Mouse (Mus musculus): ENCODE measurements at regions not wholly inside any gene's neighbourhood (a gene's known extent, or its start where the extent isn't known, plus 50 kb on each side); places are given as distances from the start of the nearest gene placed in this dataset.

- peaks cover 14% of the 10 kb centered on the region for H3K4me1 ChIP-seq (ENCODE audit: control insufficient read depth, insufficient read depth, low read length)
- H3K27ac ChIP-seq (ENCODE audit: insufficient read depth, low read depth, low read length): no peak overlapping the region
- no peak for TF ChIP-seq POLR2A (IDR thresholded peaks at IDR 0.05; ENCODE audit: borderline replicate concordance, low read depth, low read length)
- no peak for TF ChIP-seq CTCF (IDR thresholded peaks at IDR 0.05; ENCODE audit: low read depth, low read length)
- H3K4me3 ChIP-seq (ENCODE audit: insufficient read depth, low read length): no peak overlapping the region
These were observed 174.1 kb upstream of the Map3k1 start for GRCm38 (mm10) chr13:111982796-111983460.

DNA sequence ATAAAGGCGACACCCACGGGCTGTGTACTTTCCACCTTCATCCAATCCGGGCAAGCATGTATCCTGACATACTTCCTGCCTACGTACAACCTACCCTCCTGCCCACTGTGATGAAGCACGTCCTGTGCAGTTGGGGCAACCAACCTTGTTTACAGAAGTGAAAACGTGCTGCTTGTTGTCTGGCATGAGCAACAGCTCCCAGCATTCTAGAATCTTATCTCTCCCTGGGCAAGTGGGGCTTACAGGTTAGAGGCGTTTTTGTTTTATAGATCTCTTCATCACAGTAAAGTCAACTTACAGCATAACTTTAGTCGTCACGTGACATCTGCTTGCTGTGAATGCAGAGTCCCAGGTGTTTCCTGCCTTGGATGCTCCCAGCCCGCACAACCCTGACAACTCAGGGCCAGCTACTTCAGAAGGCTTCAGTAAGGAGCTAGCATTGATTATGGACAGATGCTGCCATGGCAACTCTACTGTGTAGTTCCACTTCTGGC, 175.3 kb upstream of the Map3k1 start:
- Histone ChIP-seq H3K27ac (ENCODE audit: insufficient read depth, low read depth, low read length) (no peak overlapping the region), H3K4me1 (ENCODE audit: control insufficient read depth, insufficient read depth, low read length) (peaks cover 14% of the 10 kb centered on the region), H3K4me3 (ENCODE audit: insufficient read depth, low read length) (no peak overlapping the region)
- TF ChIP-seq CTCF (IDR thresholded peaks at IDR 0.05; ENCODE audit: low read depth, low read length) (no peak), POLR2A (IDR thresholded peaks at IDR 0.05; ENCODE audit: borderline replicate concordance, low read depth, low read length) (no peak)

DNA sequence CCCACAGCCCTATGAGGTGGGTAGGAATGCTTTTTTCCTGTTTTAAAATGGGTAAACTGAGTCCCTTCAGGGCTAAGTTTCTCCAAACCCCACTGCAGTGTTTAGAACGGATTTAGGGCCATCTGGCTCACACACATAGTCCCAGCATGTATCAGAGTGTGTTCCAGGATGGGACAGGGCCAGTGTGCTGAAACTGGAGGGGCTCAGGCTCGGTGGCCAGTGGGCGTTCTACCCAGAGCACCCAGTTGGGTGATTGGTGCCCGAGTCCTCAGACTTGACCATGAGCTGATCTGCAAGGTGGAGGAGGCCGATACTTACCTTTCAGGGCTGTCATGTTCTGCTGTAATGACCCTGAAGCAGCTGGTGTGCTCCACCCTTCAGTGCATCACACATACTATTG, 176.6 kb upstream of the Map3k1 start:
- TF ChIP-seq POLR2A (IDR thresholded peaks at IDR 0.05; ENCODE audit: borderline replicate concordance, low read depth, low read length) (no peak), CTCF (IDR thresholded peaks at IDR 0.05; ENCODE audit: low read depth, low read length) (no peak)
- Histone ChIP-seq H3K4me3 (ENCODE audit: insufficient read depth, low read length) (no peak overlapping the region), H3K27ac (ENCODE audit: insufficient read depth, low read depth, low read length) (no peak overlapping the region), H3K4me1 (ENCODE audit: control insufficient read depth, insufficient read depth, low read length) (peaks cover 4% of the 10 kb centered on the region)

GRCm38 (mm10) chr13:111986681-111987080, 177.9 kb upstream of the Map3k1 start:
- H3K4me1 ChIP-seq (ENCODE audit: control insufficient read depth, insufficient read depth, low read length): 0 out of 2 replicates have a peak, but pooled peaks cover 2% of the 10 kb centered on the region
- TF ChIP-seq POLR2A (IDR thresholded peaks at IDR 0.05; ENCODE audit: borderline replicate concordance, low read depth, low read length): no peak
- H3K4me3 ChIP-seq (ENCODE audit: insufficient read depth, low read length): no peak overlapping the region
- no peak overlapping the region for H3K27ac ChIP-seq (ENCODE audit: insufficient read depth, low read depth, low read length)

DNA sequence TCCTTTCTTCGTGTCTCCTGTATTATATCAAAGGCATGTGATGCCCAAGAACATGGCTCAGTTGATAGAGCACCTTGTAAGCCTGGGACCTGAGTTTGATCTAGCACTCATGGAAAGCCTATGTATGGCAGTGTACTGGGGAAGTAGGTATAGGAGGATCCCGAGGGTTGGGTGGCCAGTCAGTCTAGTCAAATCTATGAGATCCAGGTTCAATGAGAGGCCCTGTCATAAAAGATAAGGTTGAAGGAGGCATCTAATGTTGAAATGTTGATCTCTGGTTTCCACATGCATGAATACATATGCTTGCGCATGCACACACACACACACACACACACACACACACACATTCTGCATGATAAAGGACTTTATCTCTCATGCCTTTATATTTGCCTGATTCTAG, 178.6 kb upstream of the Map3k1 start:
- Histone ChIP-seq H3K4me3 (ENCODE audit: insufficient read depth, low read length) (no peak overlapping the region), H3K27ac (ENCODE audit: insufficient read depth, low read depth, low read length) (no peak overlapping the region), H3K4me1 (ENCODE audit: control insufficient read depth, insufficient read depth, low read length) (0 out of 2 replicates have a peak, but pooled peaks cover 2% of the 10 kb centered on the region)
- no peak for TF ChIP-seq POLR2A (IDR thresholded peaks at IDR 0.05; ENCODE audit: borderline replicate concordance, low read depth, low read length)

DNA sequence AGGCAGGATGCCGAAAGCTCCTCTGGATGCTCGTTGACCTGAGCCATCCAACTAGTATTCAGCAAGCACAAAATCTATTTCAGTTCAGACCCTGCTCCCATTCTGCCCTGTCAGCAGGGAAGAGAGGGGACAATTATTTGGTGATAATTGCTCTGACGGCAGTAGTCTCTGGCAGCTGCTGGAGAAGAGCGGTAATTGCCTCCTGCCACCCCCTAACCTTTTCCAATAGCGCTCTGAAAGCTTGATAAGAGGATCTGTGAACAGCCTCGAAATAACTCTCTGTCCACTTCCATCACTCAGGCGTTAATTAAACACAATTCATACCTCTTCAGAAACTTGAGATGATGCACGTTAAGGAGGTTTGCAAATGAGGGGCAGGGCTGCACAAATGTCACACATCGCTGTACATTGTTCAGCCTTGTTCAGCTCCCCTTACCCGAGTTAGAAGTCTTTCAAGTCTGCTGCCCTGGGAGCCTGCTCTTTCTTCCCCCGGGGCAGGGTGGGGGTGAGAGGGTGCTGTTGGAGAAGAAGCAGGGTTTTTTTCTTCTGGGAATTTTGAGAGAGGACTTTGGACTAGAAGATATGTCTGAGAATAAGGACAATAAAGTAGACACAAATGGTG, 182.2 kb upstream of the Map3k1 start:
- Histone ChIP-seq H3K4me3 (ENCODE audit: insufficient read depth, low read length) (no peak overlapping the region), H3K4me1 (ENCODE audit: control insufficient read depth, insufficient read depth, low read length) (0 out of 2 replicates have a peak, but pooled peaks cover 2% of the 10 kb centered on the region), H3K27ac (ENCODE audit: insufficient read depth, low read depth, low read length) (no peak overlapping the region)
- no peak for TF ChIP-seq CTCF (IDR thresholded peaks at IDR 0.05; ENCODE audit: low read depth, low read length)
- TF ChIP-seq POLR2A (IDR thresholded peaks at IDR 0.05; ENCODE audit: borderline replicate concordance, low read depth, low read length): no peak

DNA sequence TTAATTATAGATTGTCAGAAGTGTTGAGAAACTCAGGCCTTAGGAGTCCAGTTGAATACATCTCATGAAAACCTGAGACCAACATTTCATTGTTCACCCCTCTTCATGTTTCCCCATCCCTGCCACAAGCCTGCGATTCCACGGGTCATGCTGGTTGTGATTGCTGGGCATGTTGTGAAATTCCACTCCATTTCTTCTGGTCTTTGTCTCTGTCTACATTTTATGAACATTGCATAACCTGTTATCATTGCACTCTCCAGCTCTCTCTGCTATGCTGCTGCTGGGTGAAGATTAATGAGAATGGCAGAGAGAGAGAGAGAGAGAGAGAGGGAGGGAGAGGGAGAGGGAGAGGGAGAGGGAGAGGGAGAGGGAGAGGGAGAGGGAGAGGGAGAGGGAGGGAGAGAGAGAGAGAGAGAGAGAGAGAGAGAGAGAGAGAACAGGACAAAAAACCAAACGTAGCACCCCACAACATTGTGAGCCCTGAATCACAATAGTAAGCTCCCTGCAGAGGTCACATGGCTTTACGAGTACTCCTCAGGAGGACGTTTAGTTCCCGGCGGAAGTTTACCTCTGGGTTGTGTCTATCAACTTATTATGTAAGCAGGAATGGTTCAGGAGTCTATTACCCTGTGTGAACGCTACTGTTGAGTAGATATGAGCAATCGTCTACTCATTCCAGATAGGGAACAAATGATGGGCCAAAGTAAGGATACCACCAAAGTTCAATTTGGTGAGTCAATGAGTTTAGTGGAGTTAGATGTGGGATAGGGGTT, 183.5 kb upstream of the Map3k1 start:
- no peak overlapping the region for H3K27ac ChIP-seq (ENCODE audit: insufficient read depth, low read depth, low read length)
- 0 out of 2 replicates have a peak, but pooled peaks cover 2% of the 10 kb centered on the region for H3K4me1 ChIP-seq (ENCODE audit: control insufficient read depth, insufficient read depth, low read length)
- no peak overlapping the region for H3K4me3 ChIP-seq (ENCODE audit: insufficient read depth, low read length)
- no peak for TF ChIP-seq CTCF (IDR thresholded peaks at IDR 0.05; ENCODE audit: low read depth, low read length)
- TF ChIP-seq POLR2A (IDR thresholded peaks at IDR 0.05; ENCODE audit: borderline replicate concordance, low read depth, low read length): no peak

DNA sequence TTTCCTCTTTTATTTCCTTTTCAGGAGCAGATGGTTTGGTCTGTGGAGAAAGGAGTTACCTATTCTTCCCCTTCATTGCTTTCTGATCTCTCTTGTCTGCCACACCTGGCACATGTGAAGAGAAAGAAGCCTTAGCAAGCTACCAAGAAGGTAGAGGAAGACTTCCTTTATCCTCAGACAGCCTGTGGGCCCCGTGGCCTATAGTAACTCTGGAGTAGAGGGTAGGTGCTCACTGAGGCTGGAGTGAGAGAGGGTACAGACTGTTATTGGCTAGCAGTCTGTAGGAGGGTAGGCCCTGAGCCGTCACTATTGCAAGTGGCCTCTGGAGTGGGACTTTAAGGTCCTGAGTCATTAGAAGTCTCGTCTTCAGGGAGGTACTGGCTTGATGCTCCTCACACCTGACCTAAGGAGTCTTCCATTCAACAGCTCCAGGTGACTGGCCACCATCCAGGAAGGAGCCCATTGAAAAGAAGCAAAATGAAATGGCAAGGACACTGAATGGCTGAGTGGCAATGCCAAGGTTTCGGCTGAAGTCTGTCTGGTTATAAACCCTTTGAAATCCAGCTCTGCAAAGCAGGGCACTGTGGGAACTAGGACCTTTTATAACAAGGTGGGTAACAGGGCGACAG, 186.2 kb upstream of the Map3k1 start:
- Histone ChIP-seq H3K4me1 (ENCODE audit: control insufficient read depth, insufficient read depth, low read length) (0 out of 2 replicates have a peak, but pooled peaks cover 2% of the 10 kb centered on the region), H3K4me3 (ENCODE audit: insufficient read depth, low read length) (no peak overlapping the region), H3K27ac (ENCODE audit: insufficient read depth, low read depth, low read length) (no peak overlapping the region)
- TF ChIP-seq POLR2A (IDR thresholded peaks at IDR 0.05; ENCODE audit: borderline replicate concordance, low read depth, low read length) (no peak), CTCF (IDR thresholded peaks at IDR 0.05; ENCODE audit: low read depth, low read length) (no peak)

DNA sequence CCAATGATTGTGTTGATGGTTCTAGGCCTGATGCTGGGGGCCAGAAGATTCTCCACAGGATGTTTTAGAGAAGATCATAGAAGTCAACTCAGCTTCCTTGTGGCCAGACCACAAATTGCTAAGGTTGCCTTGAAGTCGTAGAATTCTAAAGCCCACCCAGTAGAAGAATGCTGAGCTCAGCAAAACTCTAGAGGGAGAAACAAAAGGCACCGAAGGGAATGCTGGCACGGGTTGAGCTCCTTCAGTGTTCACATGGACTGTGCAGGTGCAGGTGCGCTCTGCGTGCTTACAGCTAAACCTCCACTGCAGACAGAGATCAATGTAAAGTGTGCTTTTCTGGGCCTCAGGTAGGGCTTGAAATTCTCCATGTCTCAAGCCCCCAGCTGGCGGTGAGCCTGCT, 186.9 kb upstream of the Map3k1 start:
- Histone ChIP-seq H3K4me3 (ENCODE audit: insufficient read depth, low read length) (no peak overlapping the region), H3K4me1 (ENCODE audit: control insufficient read depth, insufficient read depth, low read length) (peaks cover 8% of the 10 kb centered on the region), H3K27ac (ENCODE audit: insufficient read depth, low read depth, low read length) (no peak overlapping the region)
- TF ChIP-seq CTCF (IDR thresholded peaks at IDR 0.05; ENCODE audit: low read depth, low read length): no peak
- no peak for TF ChIP-seq POLR2A (IDR thresholded peaks at IDR 0.05; ENCODE audit: borderline replicate concordance, low read depth, low read length)
